Mouse (Mus musculus) E14TG2a.4 (cell line): Measurements from ENCODE around the gene Nectin1.

Source experiments
- H3K27me3 ChIP-seq: 2 replicates; pipeline ENCODE4 v1.6.1; 2014; ENCODE audit warnings: low read length, control low read depth; ENCODE audit not compliant: insufficient read depth
- H3K36me3 ChIP-seq: 2 replicates; pipeline ENCODE4 v1.6.1; 2014; ENCODE audit warnings: low read length, control low read depth; ENCODE audit not compliant: insufficient read depth
- H3K4me1 ChIP-seq: replicated peaks from 2 replicates; pipeline ENCODE4 v1.6.1; 2014; ENCODE audit warnings: low read depth, low read length, control low read depth
- H3K4me3 ChIP-seq: replicated peaks from 2 replicates; pipeline ENCODE4 v1.5.1; 2014; ENCODE audit warnings: mild to moderate bottlenecking, low read length
- H3K9me3 ChIP-seq: 2 replicates; pipeline ENCODE4 v1.6.1; 2014; ENCODE audit warnings: low read length, control low read depth
- CTCF ChIP-seq: conservative IDR thresholded peaks from 2 replicates; pipeline ENCODE4 v1.5.1; 2014; ENCODE audit warnings: low read length
- NANOG ChIP-seq: IDR thresholded peaks from 2 replicates; pipeline ENCODE4 v1.6.1; 2014; ENCODE audit warnings: borderline replicate concordance, low read length, mixed read lengths
- POU5F1 ChIP-seq: IDR thresholded peaks from 2 replicates; pipeline ENCODE4 v1.6.1; 2014; ENCODE audit warnings: low read length, borderline replicate concordance

The Nectin1 gene

DNA sequence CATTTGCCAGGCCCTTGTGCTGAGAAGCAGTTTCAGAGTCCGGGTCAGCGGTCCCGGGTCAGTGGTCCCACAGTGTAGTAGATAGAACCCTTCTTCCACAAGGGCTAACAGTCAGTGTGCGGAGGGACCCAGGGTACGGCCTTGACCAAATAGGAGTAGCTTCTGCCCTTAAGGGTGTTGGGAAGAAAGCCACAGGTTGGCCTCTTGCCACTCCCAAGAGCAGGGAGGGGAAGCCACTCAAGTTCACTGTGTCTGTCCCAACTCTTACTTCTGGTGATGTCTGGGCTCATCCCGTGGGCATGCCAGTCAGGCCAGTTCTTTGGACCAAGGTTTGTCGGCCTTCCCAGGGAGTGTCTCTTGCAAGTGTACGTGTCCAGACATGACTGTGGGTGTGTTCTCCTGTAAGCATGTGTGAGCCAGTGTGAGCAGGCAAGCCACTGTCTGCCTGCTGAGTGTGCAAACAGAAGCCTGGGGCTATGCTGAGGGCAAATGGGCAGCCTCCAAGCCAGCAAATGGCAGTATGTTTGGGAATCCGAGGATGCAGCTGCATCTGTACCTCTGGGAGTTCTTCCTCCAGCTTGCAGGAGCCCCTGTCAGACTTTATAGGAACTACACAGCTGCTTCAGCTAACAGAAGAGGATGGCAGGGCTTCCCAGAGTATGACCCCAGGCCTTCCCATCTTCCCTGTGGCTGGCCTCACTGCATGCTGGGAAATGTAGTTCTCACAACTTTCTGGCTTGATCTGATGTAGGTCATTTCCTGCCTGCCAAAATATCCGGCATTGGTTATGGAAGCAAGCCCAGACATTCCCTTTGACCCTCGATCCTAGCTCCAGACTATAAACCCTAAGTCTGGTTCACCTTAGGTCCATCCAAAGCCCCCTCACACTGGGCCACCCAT, 53.3 kb downstream of the Nectin1 start:
- peak overlapping the region; percentile 60 for H3K4me3 ChIP-seq
- TF ChIP-seq POU5F1 = no peak
- TF ChIP-seq NANOG = no peak
- no peak for TF ChIP-seq CTCF
- H3K27me3 ChIP-seq = no peaks in the 10 kb centered on the region
- peaks cover 42% of the 10 kb centered on the region for H3K4me1 ChIP-seq
- H3K9me3 ChIP-seq = no peaks in the 10 kb centered on the region
- H3K36me3 ChIP-seq = peaks cover 48% of the 10 kb centered on the region

DNA sequence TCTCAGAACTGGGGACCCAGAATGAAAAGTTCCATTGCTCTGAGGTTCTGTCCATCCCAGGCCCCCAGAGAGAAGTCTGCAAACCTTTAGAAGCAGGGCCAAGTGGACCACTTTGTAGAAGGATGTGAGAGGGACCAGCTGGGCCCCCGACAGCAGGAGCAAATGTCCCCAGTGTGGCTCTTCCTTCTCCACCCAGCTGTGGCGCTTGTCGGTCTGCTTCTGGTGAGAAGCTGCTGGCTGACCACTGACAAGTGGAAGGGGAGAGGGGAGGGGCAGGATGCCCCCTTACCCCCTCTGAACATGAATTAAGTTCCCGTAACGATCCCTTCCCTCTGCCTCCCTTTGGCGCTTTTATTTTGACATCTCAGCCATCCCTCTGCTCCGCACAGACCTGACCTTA, 54.0 kb downstream of the Nectin1 start:
- H3K27me3 ChIP-seq = peaks cover 3% of the 10 kb centered on the region; the same call in 1 of the 2 replicates
- TF ChIP-seq POU5F1 (no peak), NANOG (no peak), CTCF (no peak)
- 0 out of 2 replicates have a peak overlapping the region, but pooled peaks have one; percentile 13 for H3K4me3 ChIP-seq
- H3K4me1 ChIP-seq = peaks cover 36% of the 10 kb centered on the region
- no peaks in the 10 kb centered on the region for H3K9me3 ChIP-seq
- peaks cover 45% of the 10 kb centered on the region for H3K36me3 ChIP-seq

GRCm38 (mm10) chr9:43800525-43800924, 56.7 kb downstream of the Nectin1 start:
- TF ChIP-seq POU5F1 (no peak), NANOG (no peak), CTCF (no peak)
- H3K4me1 ChIP-seq = peaks cover 44% of the 10 kb centered on the region
- H3K27me3 ChIP-seq = peaks cover 13% of the 10 kb centered on the region
- peaks cover 22% of the 10 kb centered on the region for H3K36me3 ChIP-seq
- no peaks in the 10 kb centered on the region for H3K9me3 ChIP-seq
- no peak overlapping the region for H3K4me3 ChIP-seq

DNA sequence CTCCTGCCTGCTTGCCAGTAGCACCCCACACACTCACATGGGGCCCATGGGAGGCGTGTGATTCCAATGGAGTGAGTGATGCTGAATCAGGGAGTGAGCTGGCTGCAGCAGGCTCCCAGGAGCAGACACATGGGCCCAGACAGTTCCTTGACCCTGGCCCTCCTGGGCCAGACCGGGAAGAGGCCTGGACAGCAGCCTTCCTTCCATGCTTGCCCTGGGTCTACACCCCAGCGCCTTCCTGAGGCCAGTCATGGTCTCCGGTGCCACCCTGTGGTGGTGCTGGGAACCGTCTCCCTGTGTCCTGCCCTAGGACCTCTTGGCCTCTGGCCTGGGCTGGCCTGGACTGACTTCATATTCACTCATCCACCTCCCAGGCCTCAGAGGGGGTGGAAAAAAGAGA, 58.1 kb downstream of the Nectin1 start:
- H3K36me3 ChIP-seq = peaks cover 25% of the 10 kb centered on the region
- H3K4me1 ChIP-seq = peaks cover 44% of the 10 kb centered on the region
- no peaks in the 10 kb centered on the region for H3K9me3 ChIP-seq
- H3K27me3 ChIP-seq = peaks cover 13% of the 10 kb centered on the region
- peak; percentile 75 for TF ChIP-seq CTCF
- no peak for TF ChIP-seq POU5F1
- no peak overlapping the region for H3K4me3 ChIP-seq

DNA sequence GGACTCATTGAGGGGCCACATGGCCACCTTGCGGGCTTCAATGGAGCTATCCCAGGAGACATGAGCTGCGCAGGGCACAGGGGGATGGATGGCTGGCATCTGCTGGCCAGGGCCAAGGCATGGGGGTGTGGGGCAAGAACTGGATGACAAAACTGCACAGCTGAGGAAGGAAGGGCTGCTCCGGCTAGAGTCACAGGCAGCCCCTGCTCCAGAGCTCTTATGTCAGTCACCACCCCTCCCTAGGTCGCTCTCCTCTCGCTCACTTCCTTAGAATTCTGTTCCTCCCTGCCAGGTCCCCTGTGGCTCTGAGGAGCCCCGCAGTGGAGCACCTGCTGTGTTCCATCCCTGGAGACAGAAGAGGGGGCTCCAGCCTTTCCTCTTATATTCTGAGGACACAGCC, 63.8 kb downstream of the Nectin1 start:
- H3K36me3 ChIP-seq = peaks cover 10% of the 10 kb centered on the region; the same call in 1 of the 2 replicates
- peaks cover 39% of the 10 kb centered on the region for H3K4me1 ChIP-seq
- TF ChIP-seq NANOG (no peak), CTCF (no peak), POU5F1 (no peak)
- H3K27me3 ChIP-seq = peaks cover 22% of the 10 kb centered on the region
- H3K4me3 ChIP-seq = no peak overlapping the region
- H3K9me3 ChIP-seq = no peaks in the 10 kb centered on the region

DNA sequence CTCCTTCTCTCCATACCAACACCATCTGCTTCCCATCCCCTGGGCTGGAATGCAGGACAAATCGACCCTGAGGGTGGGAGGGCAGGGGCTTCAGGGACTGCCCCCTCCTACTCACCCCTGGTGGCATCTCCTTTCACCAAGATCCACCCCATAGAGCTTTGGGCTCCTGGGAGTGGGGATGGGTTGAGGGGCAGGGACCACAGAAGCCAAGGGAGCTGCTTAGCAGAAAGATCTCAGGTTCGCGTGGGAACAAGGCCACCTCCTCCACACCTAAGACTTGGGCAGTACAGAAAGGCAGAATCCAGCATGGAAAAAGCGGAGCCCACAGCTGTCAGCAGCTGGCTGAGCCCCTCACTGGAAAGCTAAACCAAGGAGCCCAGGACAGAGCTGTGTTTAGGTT, 64.3 kb downstream of the Nectin1 start:
- H3K36me3 ChIP-seq = peaks cover 8% of the 10 kb centered on the region; the same call in 1 of the 2 replicates
- no peaks in the 10 kb centered on the region for H3K9me3 ChIP-seq
- H3K4me3 ChIP-seq = no peak overlapping the region
- peaks cover 38% of the 10 kb centered on the region for H3K4me1 ChIP-seq
- TF ChIP-seq NANOG = no peak
- TF ChIP-seq POU5F1 = no peak
- TF ChIP-seq CTCF = no peak
- peaks cover 18% of the 10 kb centered on the region for H3K27me3 ChIP-seq

DNA sequence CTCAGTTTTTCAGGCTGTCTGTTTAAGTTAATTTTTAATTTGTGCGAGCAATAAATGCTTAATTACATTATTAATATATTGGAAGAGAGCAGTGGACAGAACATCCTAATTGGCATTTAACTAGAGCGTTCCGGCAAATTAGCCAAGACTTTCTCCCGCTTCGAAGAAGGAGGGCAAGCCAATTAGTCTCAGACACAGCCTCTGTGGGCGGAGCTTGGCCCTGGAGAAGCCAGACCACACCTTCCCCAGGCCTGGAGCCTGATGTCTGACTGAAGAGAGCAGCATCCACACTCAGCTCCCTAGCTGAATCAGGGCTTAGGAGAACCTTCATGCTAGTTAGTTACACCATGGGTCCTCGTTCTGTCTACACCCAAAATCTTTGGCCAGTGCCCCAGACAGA, 64.8 kb downstream of the Nectin1 start:
- Histone ChIP-seq H3K27me3 (peaks cover 14% of the 10 kb centered on the region; the same call in 1 of the 2 replicates), H3K4me1 (peaks cover 34% of the 10 kb centered on the region), H3K9me3 (no peaks in the 10 kb centered on the region), H3K36me3 (peaks cover 8% of the 10 kb centered on the region; the same call in 1 of the 2 replicates), H3K4me3 (no peak overlapping the region)
- TF ChIP-seq POU5F1 (no peak), CTCF (no peak), NANOG (no peak)

DNA sequence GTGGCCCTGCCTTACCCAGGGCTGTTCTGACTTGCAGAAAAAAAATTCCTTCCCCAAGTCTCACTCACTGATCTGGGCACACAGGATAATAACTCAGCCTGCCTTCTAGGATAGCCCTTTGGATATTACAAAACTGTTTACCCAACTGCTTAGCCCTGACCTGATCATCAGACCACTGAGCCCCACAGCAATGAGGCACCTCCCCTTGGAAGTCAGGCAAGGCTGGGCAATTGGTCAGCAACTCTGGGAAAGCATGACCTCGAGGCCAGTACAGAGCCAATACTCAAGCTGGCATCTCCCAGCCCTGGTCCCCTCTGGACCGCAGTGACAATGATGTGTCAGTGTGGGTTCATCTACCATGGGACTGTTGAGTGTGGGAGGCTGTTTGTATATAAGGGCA, 69.4 kb downstream of the Nectin1 start:
- Histone ChIP-seq H3K36me3 (no peaks in the 10 kb centered on the region), H3K27me3 (peaks cover 16% of the 10 kb centered on the region; the same call in 1 of the 2 replicates), H3K9me3 (no peaks in the 10 kb centered on the region), H3K4me3 (no peak overlapping the region), H3K4me1 (peaks cover 32% of the 10 kb centered on the region)
- no peak for TF ChIP-seq NANOG
- TF ChIP-seq CTCF = no peak
- TF ChIP-seq POU5F1 = no peak

GRCm38 (mm10) chr9:43822206-43822605, 78.4 kb downstream of the Nectin1 start:
- Histone ChIP-seq H3K36me3 (no peaks in the 10 kb centered on the region), H3K27me3 (peaks cover 40% of the 10 kb centered on the region), H3K4me1 (0 out of 2 replicates have a peak, but pooled peaks cover 2% of the 10 kb centered on the region), H3K4me3 (no peak overlapping the region), H3K9me3 (no peaks in the 10 kb centered on the region)
- no peak for TF ChIP-seq NANOG
- no peak for TF ChIP-seq POU5F1
- no peak for TF ChIP-seq CTCF
